Mouse (Mus musculus) lung, postnatal 14 days (tissue): ENCODE measurements around the gene Npy4r.

Experiments
- DNase-seq: peaks from one replicate; pipeline ENCODE4 v3.0.0; 2021

The Npy4r gene

GRCm38 (mm10) chr14:34152342-34152741, at the start of gene Npy4r:
Gene Npy4r, minus strand, starts transcription at chr14:34152489.
- peak; percentile 60 for DNase-seq

DNA sequence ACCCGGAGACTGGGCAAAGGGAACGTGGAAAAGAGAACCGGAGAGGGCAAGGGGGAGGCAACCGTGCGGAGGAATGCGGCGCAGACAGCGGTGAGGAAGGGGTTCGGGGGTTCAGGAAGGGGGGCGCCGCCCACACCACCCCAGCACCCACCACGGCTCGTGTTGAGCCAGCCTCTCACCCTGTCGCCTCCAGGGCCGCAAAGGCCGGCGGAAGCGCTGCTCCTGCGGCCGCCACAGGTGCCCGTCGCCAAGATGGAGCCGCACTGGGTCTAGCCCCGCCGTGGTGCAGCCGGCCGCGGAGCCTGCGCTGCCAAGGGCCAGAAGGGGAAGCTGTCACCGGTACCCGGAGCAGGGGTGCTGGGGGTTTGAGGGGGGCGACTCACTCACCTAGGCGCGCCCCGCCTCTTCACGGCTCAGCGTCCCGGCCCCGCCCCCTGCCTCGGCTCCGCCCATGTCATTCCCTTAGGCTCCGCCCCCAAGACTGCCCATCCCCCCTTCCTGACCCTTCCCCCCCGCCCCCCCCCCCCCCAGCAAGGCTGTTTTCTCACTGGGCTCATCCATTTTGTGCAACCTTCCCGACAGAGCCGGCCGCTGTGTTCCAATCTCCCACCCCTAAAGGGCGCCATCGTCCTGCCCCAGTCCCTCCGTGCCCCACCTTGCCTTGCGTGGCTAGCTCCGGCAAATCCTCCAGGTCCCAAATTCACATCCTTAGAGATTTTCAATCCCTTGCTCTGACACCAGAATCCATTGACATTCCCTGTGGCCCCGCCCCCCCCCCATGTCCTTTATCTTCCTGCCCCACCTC, 49.1 kb upstream of the Npy4r start, which contains the start of gene Gprin2:
TSS of gene Gprin2 (minus strand) at position 423 of the 805 bp plus-strand sequence.
- peak; percentile 16 for DNase-seq

DNA sequence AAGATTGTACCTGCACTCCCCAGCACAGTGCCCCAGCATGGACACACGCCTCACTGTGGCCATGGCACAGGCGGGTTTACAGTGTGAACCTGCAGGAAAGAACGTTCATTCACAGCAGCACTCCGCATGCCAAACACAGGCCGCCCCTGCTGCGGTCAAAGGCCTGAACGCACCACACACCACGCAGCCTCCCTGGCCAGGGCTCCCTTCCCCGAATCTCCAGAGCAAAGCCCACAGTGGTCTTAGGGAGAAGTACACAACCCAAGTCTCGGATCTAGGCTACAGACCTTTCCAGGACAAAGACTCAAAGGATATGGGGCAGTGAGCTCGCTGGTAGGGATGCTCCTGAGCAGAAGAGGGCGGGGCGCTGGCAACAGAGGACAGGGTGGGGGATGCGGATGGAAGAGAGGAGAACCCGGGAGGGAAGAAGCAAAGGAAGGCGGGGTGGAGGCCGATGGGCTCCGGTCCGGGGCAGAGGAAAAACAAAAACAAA, 48.5 kb upstream of the Npy4r start:
- peak; percentile 12 for DNase-seq

GRCm38 (mm10) chr14:34196706-34197105, 44.4 kb upstream of the Npy4r start:
- DNase-seq, result no peak

GRCm38 (mm10) chr14:34195466-34195865, 43.2 kb upstream of the Npy4r start:
- DNase-seq, result no peak

- DNase-seq, result no peak
These were observed 41.6 kb upstream of the Npy4r start for GRCm38 (mm10) chr14:34193879-34194278.

- DNase-seq, result no peak
These were observed 38.1 kb upstream of the Npy4r start for GRCm38 (mm10) chr14:34190361-34190760.

DNA sequence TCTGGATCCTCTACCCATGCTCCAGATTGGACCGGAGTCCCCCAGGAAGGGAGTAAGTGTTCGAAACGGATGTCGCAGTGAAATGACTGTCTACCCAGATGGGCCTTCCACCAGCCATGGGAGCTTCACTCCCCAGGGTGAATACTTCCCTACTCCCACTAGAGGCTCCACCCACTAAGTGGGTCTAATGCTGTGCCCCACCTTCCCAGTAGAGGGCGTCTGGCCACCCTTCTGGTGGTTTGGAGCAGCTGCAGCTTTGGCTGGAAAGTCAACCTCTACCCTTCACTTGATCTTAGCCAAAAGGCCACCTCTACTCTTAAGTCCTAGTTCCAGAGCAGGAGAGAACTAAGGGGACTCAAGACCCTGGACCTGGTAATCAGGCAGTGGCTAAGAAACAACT, 36.3 kb upstream of the Npy4r start:
- peak; percentile 77 for DNase-seq

DNA sequence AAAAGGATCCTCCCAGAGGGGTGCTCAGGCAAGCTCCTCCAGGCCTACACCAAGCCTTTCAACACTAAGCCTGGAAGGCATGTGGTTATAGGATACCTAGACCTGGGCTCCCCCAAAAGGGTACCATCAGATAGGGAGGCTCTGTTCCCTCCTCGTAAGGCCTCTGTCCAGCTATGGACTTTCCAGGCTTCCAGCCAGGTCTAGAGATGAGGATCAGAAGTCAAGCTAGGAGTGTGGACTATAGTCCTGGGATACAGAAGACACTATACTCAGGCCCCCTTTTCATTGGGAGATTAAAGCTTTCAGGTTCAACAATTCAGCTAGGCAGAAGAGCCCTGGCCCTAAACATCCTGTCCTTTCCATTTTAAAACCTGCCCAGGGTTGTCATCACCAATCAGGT, 30.8 kb upstream of the Npy4r start:
- no peak for DNase-seq

DNA sequence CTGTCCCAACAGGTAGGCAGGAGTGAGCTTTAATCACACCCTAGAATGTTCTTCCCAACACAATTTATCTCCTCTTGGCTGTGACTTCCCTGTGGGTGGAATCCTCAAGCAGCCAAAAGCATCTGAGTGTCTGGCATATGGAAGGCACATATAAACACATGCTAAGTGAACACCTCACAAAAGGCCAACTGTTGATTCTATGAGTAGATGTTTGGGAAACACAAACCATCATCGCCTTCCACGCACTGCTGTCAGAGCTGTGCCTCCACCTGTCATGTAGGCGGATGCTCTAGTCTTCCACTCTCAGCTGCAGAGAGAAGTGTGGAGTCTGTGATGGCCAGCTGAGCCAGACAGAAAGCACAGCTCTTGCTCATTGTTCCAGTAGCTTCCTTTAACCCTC, 27.1 kb upstream of the Npy4r start:
- DNase-seq, result no peak

- DNase-seq, result no peak
These were observed 18.8 kb upstream of the Npy4r start for GRCm38 (mm10) chr14:34171107-34171506.

DNA sequence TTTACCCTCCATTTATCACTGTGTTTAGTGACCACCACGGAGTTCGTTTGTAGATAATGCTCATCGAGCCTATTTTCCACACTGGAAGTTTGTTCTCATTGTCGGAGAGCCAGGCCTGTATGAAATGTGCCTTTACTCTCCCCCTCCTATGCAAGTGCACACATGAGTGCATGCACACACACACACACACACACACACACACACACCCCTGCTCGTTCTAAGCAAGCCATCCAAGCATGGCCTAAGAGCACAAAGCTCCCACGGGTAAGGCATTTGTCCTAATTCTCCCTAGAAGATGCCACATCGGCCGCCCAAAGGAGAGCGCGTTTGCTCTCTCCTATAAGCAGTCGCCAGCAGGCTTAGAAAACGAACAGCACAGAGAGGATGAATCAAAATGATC, 3.5 kb upstream of the Npy4r start:
- DNase-seq, result no peak

DNA sequence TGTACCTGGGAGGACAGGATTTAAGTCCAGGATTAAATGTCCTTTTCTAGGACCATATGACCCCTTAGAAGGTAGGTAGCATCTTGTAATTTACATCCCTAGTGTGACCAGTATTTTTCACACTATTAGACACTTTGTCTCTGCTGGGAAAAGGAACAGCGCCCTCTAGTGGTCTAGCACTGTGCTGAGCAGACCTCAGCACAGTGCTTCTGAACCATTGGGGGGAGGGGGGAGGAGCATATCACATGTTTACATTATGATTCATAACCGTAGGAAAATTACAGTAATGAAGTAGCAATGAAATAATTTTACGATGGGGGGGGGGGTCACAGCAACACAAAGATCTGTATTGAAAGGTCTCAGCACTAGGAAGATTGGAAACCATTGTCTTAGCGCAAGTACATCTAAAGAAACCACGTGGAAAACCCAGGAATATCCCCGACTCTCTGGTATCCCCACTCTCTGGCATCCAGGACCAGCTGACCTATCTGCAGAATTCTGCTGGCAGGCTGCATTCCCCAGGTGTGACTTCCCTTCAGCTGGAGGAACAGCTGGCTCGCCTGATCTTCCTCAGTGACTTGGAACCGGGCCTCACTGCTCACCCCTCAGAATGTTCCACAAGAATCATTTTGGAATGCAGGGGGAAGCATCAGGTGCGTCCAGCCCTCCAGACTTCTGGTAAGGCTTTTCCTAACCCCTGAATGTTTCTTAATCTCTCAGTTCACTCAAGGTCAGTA, 2.5 kb upstream of the Npy4r start:
- peak; percentile 68 for DNase-seq

DNA sequence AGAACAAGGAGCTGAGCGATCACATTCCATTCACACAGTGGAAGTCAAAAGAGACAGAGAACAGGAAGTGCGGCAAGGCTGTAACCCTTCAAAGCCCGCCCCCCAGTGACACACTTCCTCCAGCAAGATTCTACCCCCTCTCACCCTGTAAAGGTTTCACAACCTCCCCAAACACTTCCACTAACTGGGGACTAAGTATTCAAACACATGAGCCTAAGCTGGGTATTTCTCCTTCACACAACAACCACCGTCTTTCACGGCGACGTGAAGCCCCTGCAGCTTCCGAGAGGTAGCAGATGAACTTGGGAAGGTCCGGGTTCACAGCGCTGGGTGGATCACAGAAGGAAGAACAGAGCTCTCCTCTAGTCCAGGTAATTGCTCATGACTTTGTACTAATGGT, 9.4 kb downstream of the Npy4r start:
- no peak for DNase-seq

DNA sequence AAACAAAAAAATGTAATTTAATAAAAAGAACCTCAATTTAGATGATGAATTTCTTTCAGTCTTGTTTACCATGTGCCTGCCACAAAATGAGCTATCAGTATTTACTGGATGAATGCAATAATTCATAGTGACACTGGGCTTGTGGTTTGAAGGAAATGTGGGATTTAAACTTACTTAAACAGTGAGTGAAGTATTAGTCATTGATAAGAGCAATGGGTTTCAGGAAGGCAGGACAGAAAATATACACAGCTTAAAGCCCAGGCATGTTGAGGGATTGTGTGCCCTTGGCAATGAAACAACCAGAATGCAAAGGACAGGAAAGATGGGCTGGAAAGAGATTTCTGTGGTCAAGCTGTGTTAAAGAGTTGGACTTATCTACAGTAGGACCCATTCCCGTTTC, 10.0 kb downstream of the Npy4r start:
- no peak for DNase-seq

DNA sequence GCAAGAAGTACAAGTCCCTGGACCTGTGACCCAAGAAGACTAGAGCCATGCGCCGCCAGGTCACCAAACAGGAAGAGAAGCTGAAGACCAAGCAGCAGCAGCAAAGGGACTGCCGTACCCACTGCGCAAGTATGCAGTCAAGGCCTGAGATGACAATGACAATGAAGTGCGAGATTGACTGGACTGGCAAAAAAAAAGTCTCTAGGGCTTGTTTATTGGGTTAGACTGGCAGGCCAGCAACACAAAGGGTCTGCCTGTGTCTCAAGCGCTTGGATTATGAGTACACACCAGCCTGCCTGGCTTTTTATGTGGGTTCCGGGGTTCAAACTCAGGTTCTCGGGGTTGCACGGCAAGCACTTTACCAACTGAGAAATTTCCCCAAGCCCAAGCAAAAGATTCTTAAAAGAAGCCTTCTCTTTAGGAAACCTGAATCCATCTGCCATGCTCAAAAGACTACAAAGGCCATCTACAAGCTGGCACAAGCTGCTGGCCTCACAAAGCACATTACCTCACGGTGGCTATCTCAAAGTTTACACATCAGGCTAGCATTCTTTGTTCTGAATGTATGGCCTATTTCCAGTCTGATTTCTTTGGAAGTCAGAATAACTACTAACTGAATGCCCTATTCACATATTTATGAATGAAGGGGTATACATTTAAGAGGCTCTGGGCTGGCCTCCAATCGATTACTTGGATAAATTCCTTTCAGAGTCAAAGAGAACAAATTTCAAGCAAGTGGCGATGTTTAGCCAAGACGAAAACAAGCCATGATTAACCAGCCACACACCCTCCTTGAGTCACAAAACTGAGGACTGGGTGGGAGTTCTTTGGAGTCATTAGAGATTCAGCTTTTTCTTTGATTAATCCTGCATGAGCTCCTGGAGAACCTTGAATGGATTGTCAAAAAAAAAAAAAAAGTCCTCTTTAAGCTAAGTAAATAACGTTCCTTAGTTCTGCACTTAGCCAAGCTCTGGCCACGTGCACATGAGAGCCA, 12.3 kb downstream of the Npy4r start:
- DNase-seq, result no peak

GRCm38 (mm10) chr14:34135391-34135790, 16.9 kb downstream of the Npy4r start:
- no peak for DNase-seq

DNA sequence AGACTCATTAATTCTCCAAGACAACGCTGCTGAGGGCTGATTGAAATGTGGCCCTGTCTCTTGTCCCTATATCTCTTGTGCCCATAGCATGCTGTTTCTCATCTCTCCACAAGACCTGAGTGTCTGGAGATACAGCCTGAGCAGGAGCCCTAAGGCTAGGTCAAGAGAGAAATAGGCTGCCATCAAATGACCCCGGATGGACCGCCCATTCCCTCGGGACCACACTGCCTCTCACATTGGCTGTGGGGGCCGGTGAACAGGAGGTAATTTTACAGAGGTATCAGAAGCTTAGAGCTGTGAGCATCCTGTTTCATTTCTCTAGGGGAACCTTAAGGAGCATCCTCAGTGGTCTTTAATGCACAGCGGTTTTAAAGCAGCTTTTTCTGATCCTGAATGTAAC, 21.1 kb downstream of the Npy4r start:
- DNase-seq, result no peak

GRCm38 (mm10) chr14:34121691-34122090, 30.6 kb downstream of the Npy4r start:
- DNase-seq, result no peak

- DNase-seq, result no peak
These were observed 31.4 kb downstream of the Npy4r start for GRCm38 (mm10) chr14:34120923-34121351.

DNA sequence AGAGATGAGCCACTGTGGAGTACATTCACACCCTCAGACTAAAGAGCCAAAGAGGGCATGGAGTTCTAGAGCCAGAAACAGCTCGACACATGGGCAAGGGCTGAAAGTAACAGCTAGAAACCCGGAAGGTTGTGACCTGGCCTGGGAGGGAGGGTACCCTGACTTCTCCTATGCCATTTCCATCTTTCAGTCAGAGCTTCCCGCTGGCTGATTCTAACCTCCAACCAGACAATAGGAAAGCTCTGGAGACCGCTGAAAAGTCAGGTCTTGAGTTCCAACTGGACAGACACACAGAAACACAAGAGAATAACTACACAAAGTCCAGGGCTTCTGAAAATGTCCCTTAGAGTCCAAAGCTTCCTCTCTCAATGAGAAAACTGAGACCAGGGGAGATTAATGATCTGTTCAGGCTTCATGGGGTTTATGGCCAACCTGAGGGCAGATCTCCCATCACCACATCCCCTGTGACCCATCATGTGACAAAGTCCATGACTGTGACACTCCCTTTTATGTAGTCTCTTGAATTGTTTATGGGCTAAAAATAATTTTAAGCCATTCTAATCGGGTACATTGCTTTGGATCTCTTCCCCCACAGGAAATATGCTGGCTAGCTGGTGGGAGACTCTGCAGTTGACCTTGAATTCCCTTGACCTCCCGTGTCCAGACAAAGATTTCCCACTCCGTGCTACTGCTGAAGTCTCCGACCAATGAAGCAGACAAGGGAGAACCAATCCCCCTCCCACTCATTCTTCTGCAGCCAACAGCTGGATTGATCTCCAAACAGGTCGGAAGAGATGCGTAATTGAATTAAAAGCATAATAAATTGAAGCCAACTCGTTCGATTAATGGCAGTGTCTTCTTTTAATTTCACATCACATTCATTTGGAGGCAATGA, 32.0 kb downstream of the Npy4r start:
- DNase-seq, result no peak
